Mouse (Mus musculus) forebrain, embryonic 14.5 days (tissue): ENCODE data around the gene Rgp1. TPM values are rescaled to one million over a fixed set of nuclear protein-coding genes. Genes with fewer than 3 reads are reported as not detected.

ENCODE experiments used
- ATAC-seq: fragments of 200-750 bp; cut with Nextera tagmentation; 2 replicates; pipeline ENCODE4 v1.8.0; 2017; ENCODE audit warnings: mild to moderate bottlenecking, moderate library complexity
- DNase-seq: peaks from one replicate; pipeline ENCODE4 v3.0.0-alpha.2; 2015; ENCODE audit warnings: low spot score
- H3K27ac ChIP-seq: fragments of 300-500 bp; sonication (generic); 2 replicates; pipeline ENCODE4 v1.5.1; 2014; ENCODE audit warnings: low read depth, mild to moderate bottlenecking, control low read depth, low read length, moderate library complexity
- H3K27me3 ChIP-seq: fragments of 300-500 bp; sonication (generic); replicated peaks from 2 replicates; pipeline ENCODE4 v1.6.1; 2014; ENCODE audit warnings: low read length, control low read depth, mixed read lengths; ENCODE audit not compliant: control insufficient read depth, insufficient read depth
- H3K36me3 ChIP-seq: fragments of 300-500 bp; sonication (generic); 2 replicates; pipeline ENCODE4 v1.6.1; 2014; ENCODE audit warnings: low read length, control low read depth; ENCODE audit not compliant: control insufficient read depth, insufficient read depth
- H3K4me1 ChIP-seq: fragments of 300-500 bp; sonication (generic); 2 replicates; pipeline ENCODE4 v1.6.1; 2014; ENCODE audit warnings: antibody characterized with exemption, low read length, control low read depth; ENCODE audit not compliant: control insufficient read depth, insufficient read depth
- H3K4me2 ChIP-seq: fragments of 300-500 bp; sonication (generic); 2 replicates; pipeline ENCODE4 v1.6.1; 2014; ENCODE audit warnings: mild to moderate bottlenecking, control low read depth, low read length
- H3K4me3 ChIP-seq: fragments of 300-500 bp; sonication (generic); 2 replicates; pipeline ENCODE4 v1.5.1; 2014; ENCODE audit warnings: low read depth, low read length, control low read depth
- H3K9ac ChIP-seq: fragments of 300-500 bp; sonication (generic); 2 replicates; pipeline ENCODE4 v1.6.1; 2014; ENCODE audit warnings: mild to moderate bottlenecking, low read length, control low read depth, moderate library complexity
- H3K9me3 ChIP-seq: fragments of 300-500 bp; sonication (generic); replicated peaks from 2 replicates; pipeline ENCODE4 v1.6.1; 2016; ENCODE audit warnings: low read length, control low read depth, mixed read lengths; ENCODE audit not compliant: control insufficient read depth
- WGBS: fragments of 180-500 bp; shearing (Covaris S2); extraction: QIAGEN DNeasy Blood & Tissue Kit; methylation state at CpG from one replicate; pipeline ENCODE4 v1.1.7; 2014; 5-methylcytosine and 5-hydroxymethylcytosine counted together
- polyA plus RNA-seq: library from polyadenylated mRNA; unstranded; fragments of >200 nt; fragmentation: Nextera tagmentation; extraction: Ambion mirVana; gene quantifications from 2 replicates; pipeline ENCODE4 v1.2.1, GENCODE M21; 2014

Gene Rgp1
- polyA plus RNA-seq, 1 experiment from 2014 or later = 10.4 TPM

GRCm38 (mm10) chr4:43560976-43561375 lies 17.5 kb upstream of the Rgp1 start:
- WGBS = 41% methylated on average over 2 of the region's 2 CpGs
- Histone ChIP-seq H3K4me3 (peak overlapping the region; percentile 85), H3K4me2 (peak overlapping the region; percentile 89), H3K4me1 (peaks cover 21% of the 10 kb centered on the region), H3K27me3 (no peaks in the 10 kb centered on the region), H3K36me3 (peaks cover 24% of the 10 kb centered on the region), H3K9ac (peak overlapping the region; percentile 94), H3K9me3 (no peaks in the 10 kb centered on the region), H3K27ac (no peak overlapping the region)
- ATAC-seq (no peak), DNase-seq (no peak)

- no peak for DNase-seq
- whole genome bisulfite sequencing = 2% methylated on average over 16 of the region's 16 CpGs
- peaks cover 25% of the 10 kb centered on the region for H3K36me3 ChIP-seq
- no peak; the same call in 1 of the 2 replicates for ATAC-seq
- peaks cover 21% of the 10 kb centered on the region for H3K4me1 ChIP-seq
- H3K4me2 ChIP-seq = peak overlapping the region; percentile 89
- no peaks in the 10 kb centered on the region for H3K9me3 ChIP-seq
- H3K27ac ChIP-seq = peak overlapping the region; percentile 94
- H3K9ac ChIP-seq = peak overlapping the region; percentile 94
- no peaks in the 10 kb centered on the region for H3K27me3 ChIP-seq
- peak overlapping the region; percentile 85 for H3K4me3 ChIP-seq
These were observed 17.0 kb upstream of the Rgp1 start for GRCm38 (mm10) chr4:43561436-43561996.

- H3K27ac ChIP-seq = peak within 1 kb of the TSS; percentile 94
- peaks cover 21% of the 10 kb centered on the region for H3K4me1 ChIP-seq
- H3K4me3 ChIP-seq = peak within 1 kb of the TSS; percentile 85
- H3K9ac ChIP-seq = peak within 1 kb of the TSS; percentile 94
- H3K9me3 ChIP-seq = no peaks in the 10 kb centered on the region
- DNase-seq = peak; percentile 98
- peak within 1 kb of the TSS; percentile 89 for H3K4me2 ChIP-seq
- no peaks in the 10 kb centered on the region for H3K27me3 ChIP-seq
- ATAC-seq = peak; percentile 96
- H3K36me3 ChIP-seq = peaks cover 26% of the 10 kb centered on the region
- under 1% methylated on average over 62 of the region's 62 CpGs for WGBS
These were observed 16.3 kb upstream of the Rgp1 start, which contains the start of the genes Creb3 and Tln1 for GRCm38 (mm10) chr4:43561997-43562768. Gene Creb3 (plus strand): TSS chr4:43562332. Gene Tln1 (minus strand): TSS chr4:43562691.

GRCm38 (mm10) chr4:43562769-43563600 lies 15.5 kb upstream of the Rgp1 start:
- Histone ChIP-seq H3K4me3 (peak overlapping the region; percentile 85), H3K4me1 (peaks cover 21% of the 10 kb centered on the region), H3K36me3 (peaks cover 34% of the 10 kb centered on the region), H3K9ac (peak overlapping the region; percentile 94), H3K9me3 (no peaks in the 10 kb centered on the region), H3K4me2 (peak overlapping the region; percentile 89), H3K27ac (peak overlapping the region; percentile 94), H3K27me3 (no peaks in the 10 kb centered on the region)
- ATAC-seq (peak; percentile 15; the same call in 1 of the 2 replicates), DNase-seq (no peak)
- WGBS = 9% methylated on average over 22 of the region's 22 CpGs

GRCm38 (mm10) chr4:43563601-43563875 lies 15.0 kb upstream of the Rgp1 start:
- Histone ChIP-seq H3K27ac (no peak overlapping the region), H3K4me2 (peak overlapping the region; percentile 89), H3K36me3 (peaks cover 40% of the 10 kb centered on the region), H3K27me3 (no peaks in the 10 kb centered on the region), H3K4me1 (peaks cover 21% of the 10 kb centered on the region), H3K4me3 (peak overlapping the region; percentile 85; the same call in 1 of the 2 replicates), H3K9ac (peak overlapping the region; percentile 94; the same call in 1 of the 2 replicates), H3K9me3 (no peaks in the 10 kb centered on the region)
- ATAC-seq (no peak), DNase-seq (no peak)
- WGBS = 87% methylated on average over 4 of the region's 4 CpGs

GRCm38 (mm10) chr4:43564231-43564630 lies 14.3 kb upstream of the Rgp1 start:
- Histone ChIP-seq H3K9ac (no peak overlapping the region), H3K4me2 (no peak overlapping the region), H3K9me3 (no peaks in the 10 kb centered on the region), H3K4me1 (peaks cover 21% of the 10 kb centered on the region), H3K36me3 (peaks cover 47% of the 10 kb centered on the region), H3K27ac (no peak overlapping the region), H3K4me3 (no peak overlapping the region), H3K27me3 (no peaks in the 10 kb centered on the region)
- no peak for ATAC-seq
- peak; percentile 49 for DNase-seq
- 28% methylated on average over 2 of the region's 2 CpGs for WGBS

GRCm38 (mm10) chr4:43567140-43567539 lies 11.4 kb upstream of the Rgp1 start:
- 94% methylated on average over 9 of the region's 9 CpGs for WGBS
- H3K9ac ChIP-seq = no peak overlapping the region

GRCm38 (mm10) chr4:43571395-43572045 lies 7.0 kb upstream of the Rgp1 start:
- no peak overlapping the region for H3K4me2 ChIP-seq
- DNase-seq = no peak
- no peaks in the 10 kb centered on the region for H3K27me3 ChIP-seq
- H3K27ac ChIP-seq = no peak overlapping the region
- peaks cover 17% of the 10 kb centered on the region for H3K4me1 ChIP-seq
- H3K36me3 ChIP-seq = peaks cover 77% of the 10 kb centered on the region
- WGBS = 93% methylated on average over 6 of the region's 6 CpGs
- no peak overlapping the region for H3K9ac ChIP-seq
- H3K4me3 ChIP-seq = no peak overlapping the region
- no peak for ATAC-seq
- no peaks in the 10 kb centered on the region for H3K9me3 ChIP-seq

More at GRCm38 (mm10) chr4:43567140-43567539, 11.4 kb upstream of the Rgp1 start:
- H3K9me3 ChIP-seq = no peaks in the 10 kb centered on the region
- H3K36me3 ChIP-seq = peaks cover 76% of the 10 kb centered on the region
- H3K4me3 ChIP-seq = no peak overlapping the region
- no peak overlapping the region for H3K4me2 ChIP-seq
- no peak overlapping the region for H3K27ac ChIP-seq
- H3K4me1 ChIP-seq = peaks cover 13% of the 10 kb centered on the region
- DNase-seq (no peak), ATAC-seq (no peak)
- H3K27me3 ChIP-seq = no peaks in the 10 kb centered on the region
